Mouse (Mus musculus) layer of hippocampus, adult 11-12 months (tissue): ENCODE results near the gene Abcc5.
A peak's percentile ranks its signal among the peaks of the same experiment; 100 is the strongest.
"Not testable (repeated sequence)": the region's sequence is repeated elsewhere in the genome, so short reads cannot be mapped to it uniquely, and the experiment has no call there.

ENCODE experiments used
- DNase-seq: peaks from one replicate; pipeline ENCODE4 v3.0.0; 2022; ENCODE audit warnings: low spot score

The Abcc5 gene

DNA sequence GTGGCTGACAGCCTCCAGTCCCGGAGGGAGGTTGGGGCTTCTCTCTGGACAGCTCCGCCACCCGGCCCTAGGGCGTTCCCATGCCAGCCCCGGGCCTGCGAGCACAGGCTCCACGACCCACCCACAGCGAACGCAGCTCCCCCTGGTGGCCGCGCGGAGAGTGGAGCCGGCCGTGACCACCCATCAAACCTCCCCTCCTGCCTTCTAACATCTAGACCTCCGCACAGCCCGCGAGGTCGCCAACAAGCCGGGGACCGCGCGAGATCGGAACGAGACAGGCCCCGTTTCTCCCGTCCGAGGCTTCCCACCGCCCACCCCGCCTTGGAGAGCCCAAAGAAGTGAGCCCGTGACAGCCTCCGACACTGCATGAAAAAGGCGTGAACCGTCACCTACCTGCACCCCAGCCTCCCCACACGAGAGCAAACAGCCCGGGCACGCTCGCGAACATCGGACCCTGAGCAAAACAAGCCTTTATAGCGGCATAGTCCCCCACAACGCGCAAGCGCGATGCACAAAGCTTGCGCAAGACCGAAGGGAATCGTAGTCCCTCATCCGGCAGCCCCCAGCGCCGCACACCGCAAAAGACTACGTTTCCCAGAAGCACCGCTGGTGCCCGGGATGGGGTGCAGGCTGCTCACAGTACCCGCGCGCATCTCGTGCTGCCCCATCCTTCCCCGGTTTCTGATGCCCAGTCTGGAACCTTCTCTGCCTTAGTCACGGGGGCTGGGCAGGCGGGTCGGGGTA is at the start of gene Abcc5:
Gene Abcc5 (minus strand): TSS at position 540 of the 744 bp plus-strand sequence.
- peak; percentile 95 for DNase-seq

GRCm38 (mm10) chr16:20475335-20475734 is 49.1 kb upstream of the Abcc5 start:
- DNase-seq, result no peak

- no peak for DNase-seq
These were observed 48.6 kb upstream of the Abcc5 start for GRCm38 (mm10) chr16:20474786-20475185.

DNA sequence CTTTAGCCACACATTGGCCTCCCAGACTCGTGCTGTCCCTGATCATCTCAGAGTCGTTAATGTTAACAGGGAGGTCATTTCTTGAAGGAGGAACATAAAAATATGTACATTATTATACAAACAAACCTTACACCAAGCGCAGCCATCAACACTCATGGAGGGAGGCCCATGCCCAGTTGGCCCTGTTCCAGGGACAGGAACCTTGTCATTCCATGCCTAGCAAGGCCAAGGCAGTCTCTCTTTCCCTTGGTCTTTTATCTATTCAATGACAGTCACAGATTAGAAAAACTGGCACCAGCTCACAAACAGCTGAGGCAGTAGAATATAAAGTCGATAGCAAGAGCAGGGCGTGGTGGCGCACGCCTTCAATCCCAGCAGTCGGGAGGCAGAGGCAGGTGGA is 48.0 kb upstream of the Abcc5 start:
- no peak for DNase-seq

- no peak for DNase-seq
These were observed 47.6 kb upstream of the Abcc5 start for GRCm38 (mm10) chr16:20473748-20474147.

GRCm38 (mm10) chr16:20471686-20472085 is 45.5 kb upstream of the Abcc5 start:
- no peak for DNase-seq

DNA sequence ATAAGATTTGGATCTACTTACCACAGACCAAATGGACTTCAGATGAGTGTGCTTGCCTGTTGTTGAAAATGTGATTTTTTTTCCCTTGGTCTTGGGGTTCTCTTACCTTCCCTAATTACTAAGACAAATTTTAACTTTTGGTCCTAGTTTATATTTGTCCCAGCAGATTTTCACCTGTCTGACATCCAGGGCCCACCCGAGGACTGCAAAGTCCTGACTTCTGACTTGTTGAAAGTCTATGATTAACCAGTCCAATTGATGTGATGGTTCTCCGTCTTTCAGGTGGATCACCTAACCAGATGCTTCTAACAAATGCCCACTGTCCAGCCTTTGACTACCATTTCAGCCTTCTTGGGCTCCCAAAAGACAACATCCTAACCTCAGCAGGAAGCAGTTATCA is 44.8 kb upstream of the Abcc5 start:
- DNase-seq, result no peak

DNA sequence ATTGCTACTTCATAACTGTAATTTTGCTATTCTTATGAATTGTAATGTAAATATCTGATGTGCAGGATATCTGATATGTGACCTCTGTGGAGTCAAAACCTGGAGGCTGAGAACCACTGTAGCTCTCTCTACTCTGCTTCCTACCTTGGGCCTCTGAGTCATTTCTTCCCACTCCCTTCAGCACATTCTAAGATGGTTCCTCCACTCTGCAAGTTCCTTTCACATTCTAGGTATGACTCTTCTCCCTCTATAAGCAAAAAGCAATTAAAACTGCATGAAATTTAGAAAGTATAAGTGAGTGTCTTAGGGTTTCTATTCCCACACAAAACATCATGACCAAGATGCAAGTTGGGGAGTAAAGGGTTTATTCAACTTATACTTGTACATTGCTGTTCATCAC is 38.5 kb upstream of the Abcc5 start:
- DNase-seq, result no peak

DNA sequence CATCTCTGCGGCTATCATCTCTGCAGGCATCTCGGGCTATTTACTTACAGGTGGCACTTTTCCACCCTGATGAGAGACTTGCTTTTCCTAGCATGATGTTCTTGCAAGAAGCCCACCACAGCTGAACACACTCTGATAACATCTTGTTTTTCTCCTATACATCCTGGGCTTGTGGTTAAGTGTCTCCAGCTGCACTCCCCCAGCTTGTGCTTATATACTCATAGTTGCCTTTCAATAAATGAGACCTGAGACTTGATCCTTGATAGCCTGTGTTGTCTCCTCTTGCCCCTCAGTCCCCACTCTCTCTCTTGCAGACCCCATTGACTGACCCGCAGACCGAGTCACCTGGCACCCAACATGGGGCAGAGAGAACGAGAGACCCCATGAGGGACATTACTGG is 32.5 kb upstream of the Abcc5 start:
- DNase-seq, result not testable (repeated sequence)

GRCm38 (mm10) chr16:20456106-20456505 is 29.9 kb upstream of the Abcc5 start:
- no peak for DNase-seq

GRCm38 (mm10) chr16:20454155-20454654 is 28.0 kb upstream of the Abcc5 start:
- no peak for DNase-seq

GRCm38 (mm10) chr16:20451774-20452173 is 25.6 kb upstream of the Abcc5 start:
- DNase-seq, result no peak

DNA sequence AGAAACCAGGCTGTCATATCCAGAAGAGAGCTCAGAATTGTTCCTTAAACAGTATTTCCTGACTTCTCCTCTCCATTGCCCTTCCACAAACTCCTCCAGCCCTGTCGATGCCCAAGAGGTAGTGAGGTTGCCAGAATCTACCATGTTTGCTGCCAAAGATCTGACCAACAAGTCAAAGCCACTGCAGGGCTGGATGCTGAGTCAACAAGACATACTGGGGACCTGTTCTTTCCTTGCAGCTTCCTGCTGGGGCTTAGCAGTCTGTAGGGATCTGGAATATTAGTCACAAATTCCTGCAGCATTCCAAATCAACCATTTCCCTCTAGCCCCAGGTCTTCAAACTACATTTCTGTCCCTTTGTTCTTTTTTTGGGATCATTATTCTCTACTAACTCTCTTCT is 19.7 kb upstream of the Abcc5 start:
- no peak for DNase-seq

DNA sequence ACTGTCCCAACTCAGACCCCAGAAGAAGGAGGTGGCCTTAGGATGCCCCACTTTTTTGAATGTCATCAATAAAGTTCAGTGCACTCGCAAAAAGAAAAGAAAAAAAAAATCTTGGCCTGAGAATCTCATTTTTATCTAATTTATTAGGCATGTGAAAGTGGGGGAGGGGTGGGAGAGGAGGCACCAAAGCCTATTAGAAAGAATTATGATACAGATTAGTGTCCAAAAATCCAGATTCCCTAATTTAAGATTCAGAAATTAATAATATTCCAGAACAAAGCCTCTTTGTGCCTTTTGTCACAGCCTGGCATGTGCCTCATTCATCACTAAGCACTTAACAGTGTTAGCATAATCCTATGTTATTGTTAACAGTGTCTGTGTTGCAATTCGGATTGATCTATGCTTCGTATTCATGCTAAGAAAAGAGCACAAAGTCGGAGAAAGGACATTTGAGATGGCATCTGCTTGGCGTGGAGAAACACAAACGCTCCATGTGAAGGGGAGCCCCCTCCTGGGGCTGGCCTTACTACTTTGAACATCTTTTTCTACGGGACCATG is 18.7 kb upstream of the Abcc5 start:
- DNase-seq, result no peak

DNA sequence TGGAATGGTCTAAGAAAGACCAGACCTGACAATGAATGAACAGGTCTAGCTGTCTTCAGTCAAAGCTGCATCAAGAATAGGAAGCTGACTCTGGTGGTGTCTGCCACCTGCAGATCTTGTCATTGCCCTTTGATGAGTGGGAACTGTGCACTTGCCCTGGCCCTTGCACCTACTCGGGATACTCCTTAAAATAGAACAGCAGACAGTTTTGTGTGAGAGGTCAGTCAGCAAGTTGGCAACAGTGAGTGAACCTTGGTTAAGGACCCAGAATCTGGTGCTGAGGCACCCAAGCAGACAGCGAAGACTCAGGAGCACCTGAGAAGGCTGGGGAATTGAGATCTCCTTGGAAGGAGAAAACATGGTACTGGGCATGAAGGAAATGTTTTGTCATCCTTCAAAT is 16.7 kb upstream of the Abcc5 start:
- no peak for DNase-seq

DNA sequence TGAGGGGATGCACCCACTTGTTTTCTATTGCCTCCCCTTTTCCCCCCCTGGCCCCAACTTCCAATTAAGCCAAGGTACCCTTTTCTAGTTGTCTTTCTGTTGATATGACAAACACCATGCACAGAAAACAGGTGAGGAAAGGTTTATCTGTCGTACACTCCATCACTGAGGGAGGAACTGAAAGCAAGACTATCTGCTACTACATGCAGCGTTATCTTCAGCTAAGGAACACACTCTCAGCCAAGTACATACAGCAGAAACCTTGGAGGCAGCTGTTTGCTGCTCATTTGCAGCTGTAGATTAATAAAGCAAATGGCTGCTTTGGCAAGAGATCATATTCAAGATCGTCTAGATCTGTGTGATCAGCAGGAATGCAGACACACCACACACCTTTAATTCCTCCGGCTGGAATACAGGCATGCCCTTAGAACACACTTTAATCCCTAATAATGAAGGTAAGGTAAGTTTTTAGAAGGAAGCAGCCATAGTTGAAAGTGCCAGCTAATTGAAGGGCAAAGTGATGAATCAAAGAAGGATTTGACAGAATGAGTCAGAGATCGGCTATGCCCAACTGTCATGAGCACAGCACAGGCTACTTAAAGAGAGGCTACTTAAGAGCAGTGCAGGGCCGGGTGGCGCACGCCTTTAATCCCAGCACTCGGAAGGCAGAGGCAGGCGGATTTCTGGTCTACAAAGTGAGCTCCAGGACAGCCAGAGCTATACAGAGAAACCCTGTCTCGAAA is 12.7 kb upstream of the Abcc5 start:
- no peak for DNase-seq

GRCm38 (mm10) chr16:20438046-20438445 is 11.9 kb upstream of the Abcc5 start:
- DNase-seq, result not testable (repeated sequence)

DNA sequence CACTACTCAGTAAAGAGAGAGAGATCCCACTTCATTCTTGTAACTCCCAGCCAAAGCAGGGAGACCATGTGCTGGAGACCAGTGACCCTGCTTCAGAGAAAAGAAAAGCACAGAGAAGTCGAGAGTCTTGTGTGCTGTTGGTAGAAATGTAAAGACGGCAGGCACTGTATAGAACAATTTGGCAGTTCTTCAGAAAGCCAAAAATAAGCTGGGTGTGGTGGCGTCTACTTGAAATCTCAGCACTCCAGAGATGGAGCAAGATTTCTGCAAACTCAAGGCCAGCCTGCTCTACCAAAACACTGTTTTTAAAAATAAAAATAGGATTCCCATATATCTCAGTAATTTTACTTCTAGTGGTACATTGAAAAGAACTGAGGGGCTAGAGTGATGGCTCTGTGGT is 10.1 kb upstream of the Abcc5 start:
- DNase-seq, result no peak

DNA sequence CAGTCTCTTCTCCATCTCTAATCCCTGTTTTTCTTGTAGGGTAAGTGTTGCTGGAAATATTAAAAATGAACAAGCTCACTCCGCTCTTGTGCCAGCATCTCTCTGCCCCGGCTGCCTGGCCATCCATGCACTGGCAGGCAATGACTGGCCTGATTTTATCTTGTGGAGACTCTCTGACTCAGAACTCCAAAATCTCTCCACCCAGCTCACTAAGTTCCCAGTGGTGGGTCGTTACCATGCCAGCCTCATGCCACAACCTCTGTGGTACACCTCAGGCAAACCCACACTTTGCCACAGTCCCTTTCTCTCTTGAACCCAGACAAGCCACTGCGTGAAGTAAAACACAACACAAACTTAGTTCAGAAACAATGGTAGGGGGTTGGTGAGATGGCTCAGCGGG is 3.1 kb upstream of the Abcc5 start:
- DNase-seq, result no peak

- no peak for DNase-seq
These were observed 1.4 kb upstream of the Abcc5 start for GRCm38 (mm10) chr16:20427566-20427965.

DNA sequence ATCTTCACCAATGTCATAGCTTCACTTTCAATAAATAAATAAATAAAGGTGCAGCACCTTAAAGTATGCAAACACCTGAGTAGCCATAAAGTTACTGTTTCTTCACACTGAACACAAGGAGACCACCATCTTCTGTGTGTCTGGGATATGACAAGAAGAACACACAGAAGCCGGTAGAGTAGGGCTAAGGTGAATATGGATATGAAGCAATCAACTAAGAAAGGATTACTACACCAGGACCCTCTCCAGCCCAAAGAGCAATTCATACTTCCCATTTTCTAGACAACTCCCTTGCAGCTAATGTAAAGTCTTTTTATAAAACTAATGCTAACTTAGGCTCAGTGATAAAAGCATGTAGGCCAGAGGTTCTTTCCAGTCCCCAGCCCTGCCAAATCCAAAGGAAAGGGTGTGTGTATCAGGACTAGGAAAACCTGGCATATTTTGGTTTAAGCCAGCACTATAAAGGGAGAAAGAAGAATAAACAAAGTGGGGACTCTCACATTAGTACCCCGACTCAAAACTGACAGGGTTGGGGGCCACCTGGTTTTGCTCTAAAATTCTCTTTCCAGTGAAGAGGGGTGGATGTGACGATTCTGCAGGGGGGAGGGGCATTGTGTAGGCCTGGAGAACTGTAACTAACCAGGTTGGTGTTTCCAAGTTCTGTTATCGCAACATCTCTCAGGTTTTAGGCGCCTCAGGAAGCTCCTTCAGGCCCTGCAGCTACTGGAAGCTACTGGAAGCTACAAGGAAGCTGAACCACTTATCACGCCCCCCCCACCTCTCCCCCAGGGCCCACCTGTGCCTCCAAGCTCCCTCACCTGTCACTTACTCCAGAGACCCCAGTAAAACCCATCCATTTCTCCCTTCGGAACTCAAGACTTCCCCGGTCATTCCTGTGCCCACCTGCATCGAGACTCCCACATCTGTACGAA is 1.2 kb downstream of the Abcc5 start:
- no peak for DNase-seq

DNA sequence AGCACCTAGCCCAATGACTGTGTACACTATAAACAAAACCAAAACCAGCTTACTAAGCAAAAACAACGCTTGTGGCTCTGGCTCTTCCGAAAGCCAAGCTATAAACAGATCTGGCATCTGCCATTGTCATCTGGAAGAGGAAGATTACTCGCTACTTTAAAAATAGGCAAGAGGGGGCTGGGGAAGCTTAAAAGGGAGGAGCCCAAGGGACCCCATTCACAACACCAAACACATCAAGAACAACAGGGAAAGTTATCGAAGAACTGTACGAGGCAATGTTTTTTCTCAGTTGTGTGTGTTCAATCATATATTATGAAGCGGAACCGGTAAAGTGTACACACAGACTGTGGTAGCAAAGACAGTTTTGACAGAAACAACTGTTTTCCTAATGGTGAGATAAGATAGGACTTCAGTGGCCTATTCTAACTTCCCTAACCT is 1.9 kb downstream of the Abcc5 start:
- DNase-seq, result no peak
